Mouse (Mus musculus) central nervous system, embryonic 14 days (tissue): ENCODE measurements around the gene Gm3115. TPM values are rescaled to one million over a fixed set of nuclear protein-coding genes. Genes with fewer than 3 reads are reported as not detected.

Source experiments
- polyA plus RNA-seq: library from polyadenylated mRNA; depleted of rRNA; stranded (reverse); fragments of >200 nt; gene quantifications from 2 replicates; pipeline ENCODE4 v1.2.3, GENCODE M21; 2012; rRNA removed

The Gm3115 gene
- polyA plus RNA-seq: not detected in 2 replicates

GRCm38 (mm10) chr14:4083820-4084219 lies at the start of gene Gm3115:
Gene Gm3115 (plus strand): TSS chr14:4084120.

GRCm38 (mm10) chr14:4110426-4110825 lies 26.5 kb downstream of the Gm3115 start, which contains the start of gene Gm8108:
Gene Gm8108 (plus strand): TSS chr14:4110526.

Other genes starting within 250 kb of the Gm3115 start
- not detected in 2 replicates for gene Gm3033, start 237.9 kb upstream of the Gm3115 start, polyA plus RNA-seq
- 0.06 TPM in 2 replicates for gene Gm2916, start 199.9 kb upstream of the Gm3115 start, polyA plus RNA-seq
- gene Gm3029, start 152.4 kb upstream of the Gm3115 start, polyA plus RNA-seq: not detected in 2 replicates
- 0.63 and 0.86 TPM in 2 replicates for gene Gm3095, start 120.6 kb upstream of the Gm3115 start, polyA plus RNA-seq
- not detected in 2 replicates for gene Gm3099, start 85.7 kb upstream of the Gm3115 start, polyA plus RNA-seq
- gene Gm5796, start 60.2 kb upstream of the Gm3115 start, polyA plus RNA-seq: 3.6 and 3.9 TPM in 2 replicates
- 5.1 and 6.7 TPM in 2 replicates for gene Gm8108, start 26.4 kb downstream of the Gm3115 start, polyA plus RNA-seq
- gene Gm3127, start 80.9 kb downstream of the Gm3115 start, polyA plus RNA-seq: 0.04 TPM in 1 of 2 replicates, not detected in the other
- gene Gm2974, start 98.5 kb downstream of the Gm3115 start, polyA plus RNA-seq: 5.3 and 6.2 TPM in 2 replicates
- 0.06 TPM in 1 of 2 replicates, not detected in the other for gene Gm3138, start 165.5 kb downstream of the Gm3115 start, polyA plus RNA-seq
- not detected in 2 replicates for gene Gm3149, start 233.2 kb downstream of the Gm3115 start, polyA plus RNA-seq